Mouse (Mus musculus): Measurements from ENCODE around the gene Klc3. TPM values are rescaled to one million over a fixed set of nuclear protein-coding genes. Genes with fewer than 3 reads are reported as not detected.

The Klc3 gene
- polyA plus RNA-seq, 1 experiment from 2014 or later, result 0.58 TPM

DNA sequence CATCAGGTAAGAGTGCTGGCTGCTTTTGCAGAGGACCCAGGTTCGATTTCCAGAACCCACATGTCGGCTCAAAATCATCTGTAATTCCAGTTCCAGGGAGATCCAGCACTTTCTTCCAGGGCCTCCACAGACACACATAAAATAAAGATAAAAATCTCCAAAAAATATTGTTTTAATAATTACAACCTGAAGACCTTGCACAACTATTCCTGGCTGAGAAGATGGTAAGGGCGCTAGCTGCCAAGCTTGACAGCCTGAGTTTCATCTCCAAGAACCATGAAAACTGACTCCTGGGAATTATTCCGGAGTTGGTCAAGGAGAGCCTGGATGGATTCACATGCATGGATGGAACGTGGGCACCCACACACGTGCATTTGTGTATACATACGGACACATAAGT, 572 bp upstream of the Klc3 start, which contains the start of gene Ckm:
Gene Ckm, plus strand, starts transcription at position 301 of the 400 bp plus-strand sequence.
- peak within 1 kb of the TSS; percentile 62 for H3K4me3 ChIP-seq
- H3K27me3 ChIP-seq (replicated peaks), result peaks cover 72% of the 10 kb centered on the region
- H3K9me3 ChIP-seq (replicated peaks), result peaks cover 11% of the 10 kb centered on the region
- ATAC-seq, result no peak
- no peaks in the 10 kb centered on the region for H3K36me3 ChIP-seq
- peaks cover 27% of the 10 kb centered on the region for H3K4me1 ChIP-seq
- H3K4me2 ChIP-seq, result peak within 1 kb of the TSS; percentile 94
- H3K9ac ChIP-seq, result peak within 1 kb of the TSS; percentile 67
- H3K27ac ChIP-seq, result no peak within 1 kb of the TSS
- WGBS (ENCODE audit: insufficient replicate concordance), result 45% methylated on average over 7 of the region's 7 CpGs

DNA sequence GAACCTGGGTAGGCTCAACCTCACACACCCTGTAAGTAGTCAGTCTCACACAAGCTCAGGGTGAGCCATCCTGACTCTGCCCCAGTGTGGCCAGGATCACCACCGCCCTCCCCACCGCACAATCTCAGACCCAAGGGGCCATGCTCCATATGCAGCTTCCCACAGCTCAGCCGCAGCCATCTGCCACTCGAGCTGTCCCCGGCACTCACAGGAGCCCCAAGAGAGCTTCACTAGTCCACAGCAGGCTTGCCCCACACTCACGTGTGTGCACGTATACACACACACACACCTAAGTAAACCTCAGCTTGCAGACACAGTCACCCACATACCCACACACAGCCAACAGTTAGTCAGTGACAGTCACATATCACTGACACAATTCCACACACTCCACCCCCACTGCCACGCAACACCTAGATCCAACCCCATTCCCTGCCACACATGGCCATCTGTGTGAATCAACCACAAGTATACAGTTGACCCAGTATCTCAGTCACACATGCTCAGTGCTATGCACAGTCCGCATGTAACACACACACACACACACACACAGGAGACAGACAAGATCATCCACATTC, 1.3 kb downstream of the Klc3 start:
- Histone ChIP-seq H3K4me3 (no peak overlapping the region), H3K27me3 (replicated peaks) (peaks cover 81% of the 10 kb centered on the region)

DNA sequence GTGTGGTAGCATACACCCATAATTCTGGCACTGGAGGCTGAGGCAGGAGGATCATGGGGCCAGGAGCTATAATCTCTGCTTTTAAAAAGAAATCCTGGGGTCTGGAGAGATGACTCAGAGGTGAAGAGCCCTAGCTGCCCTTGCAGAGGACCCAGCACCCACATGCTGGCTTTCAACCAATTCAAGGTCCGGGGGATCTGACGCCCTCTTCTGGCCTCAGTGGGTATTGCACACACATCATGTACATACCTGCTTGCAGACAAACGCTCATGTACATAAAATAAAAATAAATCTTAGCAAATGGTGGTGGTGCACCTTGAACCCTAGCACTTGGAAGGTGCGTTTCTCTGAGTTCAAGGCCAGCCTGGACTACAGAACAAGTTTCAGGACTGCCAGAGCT, 3.0 kb downstream of the Klc3 start:
- H3K4me1 ChIP-seq, result peaks cover 30% of the 10 kb centered on the region
- no peak overlapping the region for H3K27ac ChIP-seq
- ATAC-seq, result no peak
- H3K9ac ChIP-seq, result no peak overlapping the region
- H3K4me2 ChIP-seq, result no peak overlapping the region
- H3K36me3 ChIP-seq, result no peaks in the 10 kb centered on the region
- peaks cover 72% of the 10 kb centered on the region for H3K27me3 ChIP-seq (replicated peaks)
- peaks cover 11% of the 10 kb centered on the region for H3K9me3 ChIP-seq (replicated peaks)
- no peak overlapping the region for H3K4me3 ChIP-seq
- WGBS (ENCODE audit: insufficient replicate concordance), result 62% methylated on average over 4 of the region's 4 CpGs

More for the DNA sequence above, 1.3 kb downstream of the Klc3 start:
- Histone ChIP-seq H3K4me1 (peaks cover 31% of the 10 kb centered on the region), H3K36me3 (no peaks in the 10 kb centered on the region), H3K27ac (no peak overlapping the region), H3K9me3 (replicated peaks) (peaks cover 11% of the 10 kb centered on the region), H3K9ac (no peak overlapping the region), H3K4me2 (no peak overlapping the region)
- 70% methylated on average over 9 of the region's 9 CpGs for WGBS (ENCODE audit: insufficient replicate concordance)
- no peak for ATAC-seq

DNA sequence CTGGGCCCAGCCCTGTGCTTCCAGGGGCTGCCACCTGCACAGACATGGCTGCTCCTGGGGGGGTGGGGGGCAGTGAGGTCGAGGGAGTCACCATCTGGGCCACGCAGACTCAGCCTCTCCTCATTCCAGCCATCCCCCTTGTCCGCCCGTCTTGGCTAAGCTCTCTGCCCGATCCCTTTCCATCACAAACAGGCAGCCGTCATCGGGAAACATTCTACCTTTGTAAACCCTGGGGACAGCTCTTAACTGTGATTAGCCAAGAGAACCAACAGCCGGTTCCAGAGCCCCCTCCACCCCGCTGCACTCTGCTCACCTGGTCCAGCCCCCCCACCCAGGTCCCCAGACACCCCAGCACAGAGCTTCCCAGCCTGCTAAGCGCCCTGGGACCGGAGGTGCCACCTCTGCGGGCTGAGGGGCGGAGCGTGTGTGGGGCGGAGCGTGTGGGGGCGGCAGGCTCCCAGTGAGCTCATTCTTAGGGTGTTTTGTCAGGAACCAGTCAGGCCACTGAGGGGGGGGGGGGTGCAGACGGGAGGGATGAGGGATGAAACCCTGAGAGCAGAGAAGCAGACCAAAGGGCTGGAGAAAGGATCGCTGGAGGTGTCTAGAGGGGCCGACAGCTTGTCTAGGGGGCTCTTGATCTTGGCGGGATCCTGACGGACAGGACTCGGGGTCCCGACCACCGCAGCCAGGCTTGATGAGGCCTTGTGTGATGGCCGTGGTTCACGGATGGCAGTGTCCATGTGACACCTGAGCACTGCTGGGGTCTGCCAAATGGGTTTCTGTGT, 4.2 kb downstream of the Klc3 start:
- no peak overlapping the region for H3K27ac ChIP-seq
- peaks cover 11% of the 10 kb centered on the region for H3K36me3 ChIP-seq
- ATAC-seq, result no peak
- H3K4me1 ChIP-seq, result peaks cover 24% of the 10 kb centered on the region
- H3K4me3 ChIP-seq, result peak overlapping the region; percentile 38
- WGBS (ENCODE audit: insufficient replicate concordance), result 7% methylated on average over 27 of the region's 27 CpGs
- H3K4me2 ChIP-seq, result peak overlapping the region; percentile 66
- H3K9me3 ChIP-seq (replicated peaks), result peaks cover 11% of the 10 kb centered on the region
- peaks cover 64% of the 10 kb centered on the region for H3K27me3 ChIP-seq (replicated peaks)
- 0 out of 2 replicates have a peak overlapping the region, but pooled peaks have one; percentile 4 for H3K9ac ChIP-seq

DNA sequence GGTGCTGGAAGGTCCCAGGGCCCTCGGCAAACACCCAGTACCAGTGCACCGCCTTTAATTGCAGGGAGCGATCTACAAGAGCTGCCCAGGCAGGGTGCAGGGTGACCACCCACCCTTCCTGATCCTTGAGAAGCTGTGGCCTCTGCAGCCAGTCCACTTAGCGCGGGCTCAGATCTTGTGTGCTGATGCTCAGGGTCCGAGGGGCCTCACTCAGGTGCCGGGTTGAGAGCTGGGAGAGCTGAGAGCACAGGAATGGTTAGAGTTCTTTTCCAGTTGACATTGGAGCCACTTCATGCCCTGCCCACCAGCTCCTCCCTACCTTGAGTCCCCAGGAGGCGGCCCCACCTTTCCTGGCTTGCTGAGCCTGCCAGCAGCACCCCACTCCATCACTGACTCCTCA, 9.4 kb downstream of the Klc3 start:
- no peaks in the 10 kb centered on the region for H3K9me3 ChIP-seq (replicated peaks)
- H3K4me3 ChIP-seq, result no peak overlapping the region
- H3K36me3 ChIP-seq, result peaks cover 62% of the 10 kb centered on the region
- ATAC-seq, result no peak
- H3K4me2 ChIP-seq, result no peak overlapping the region
- peaks cover 12% of the 10 kb centered on the region for H3K27me3 ChIP-seq (replicated peaks)
- WGBS (ENCODE audit: insufficient replicate concordance), result 86% methylated on average over 8 of the region's 8 CpGs
- H3K4me1 ChIP-seq, result peaks cover 4% of the 10 kb centered on the region
- no peak overlapping the region for H3K9ac ChIP-seq
- no peak overlapping the region for H3K27ac ChIP-seq

DNA sequence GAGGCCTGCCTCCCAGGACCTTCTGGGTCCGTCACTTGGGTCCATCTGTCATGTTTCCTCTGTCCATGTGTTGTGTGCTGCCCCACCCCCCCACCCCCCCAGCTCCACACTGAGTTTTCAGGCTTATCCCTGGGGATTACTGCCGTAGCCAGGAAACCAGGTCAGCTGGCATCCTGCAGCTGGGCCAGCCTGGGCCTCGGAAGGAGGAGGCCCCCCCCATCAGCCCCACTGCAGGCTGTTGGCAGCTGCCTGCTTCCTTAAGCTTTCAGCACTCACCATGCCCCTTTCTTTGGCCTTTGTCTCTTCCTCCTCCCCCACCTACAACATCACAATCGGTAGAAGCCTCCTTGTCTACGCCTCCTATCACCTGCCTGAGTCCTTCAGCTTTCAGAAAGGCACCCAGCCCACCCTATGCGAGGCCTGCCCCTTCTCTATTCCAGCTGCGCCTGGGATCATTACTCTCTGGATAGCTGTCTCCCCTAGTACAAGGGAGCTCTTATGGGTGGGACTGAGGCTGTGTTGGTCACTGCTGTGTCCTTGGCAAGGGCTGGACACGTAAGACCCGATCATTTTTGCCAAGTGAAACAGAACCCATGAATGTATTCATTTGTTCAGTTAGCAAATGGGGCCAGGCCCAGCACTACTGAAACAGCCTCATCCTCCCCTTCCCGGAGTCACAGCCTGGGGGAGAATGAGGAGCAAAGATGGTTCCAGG, 15.0 kb downstream of the Klc3 start:
- Histone ChIP-seq H3K4me2 (no peak overlapping the region), H3K36me3 (peaks cover 99% of the 10 kb centered on the region), H3K4me1 (peaks cover 11% of the 10 kb centered on the region), H3K27me3 (replicated peaks) (no peaks in the 10 kb centered on the region), H3K9ac (no peak overlapping the region), H3K4me3 (no peak overlapping the region), H3K27ac (no peak overlapping the region), H3K9me3 (replicated peaks) (no peaks in the 10 kb centered on the region)
- ATAC-seq, result no peak
- 80% methylated on average over 10 of the region's 10 CpGs for WGBS (ENCODE audit: insufficient replicate concordance)

DNA sequence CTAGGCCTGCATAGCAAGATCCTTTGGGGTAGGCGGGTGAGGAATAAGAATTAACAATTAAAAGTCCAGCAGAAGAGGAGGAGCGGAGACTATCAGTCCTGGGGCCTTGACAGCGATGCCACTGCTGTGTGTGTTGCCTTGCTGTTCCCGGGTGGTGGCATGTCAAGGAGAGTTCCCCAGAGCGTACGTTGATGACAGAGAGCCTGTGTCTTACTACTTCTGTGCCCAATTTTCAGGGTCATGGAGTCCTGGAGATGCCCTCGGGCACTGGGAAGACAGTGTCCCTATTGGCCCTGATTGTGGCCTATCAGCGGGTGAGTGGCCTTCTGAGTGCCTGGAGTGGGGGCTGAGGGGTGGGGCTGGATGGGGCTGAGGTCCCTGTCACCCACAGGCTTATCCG, 20.2 kb downstream of the Klc3 start:
- H3K4me3 ChIP-seq, result no peak overlapping the region
- H3K36me3 ChIP-seq, result peaks cover 52% of the 10 kb centered on the region
- WGBS (ENCODE audit: insufficient replicate concordance), result 87% methylated on average over 9 of the region's 9 CpGs
- ATAC-seq, result no peak
- no peak overlapping the region for H3K27ac ChIP-seq
- no peak overlapping the region for H3K9ac ChIP-seq
- H3K4me2 ChIP-seq, result 0 out of 2 replicates have a peak overlapping the region, but pooled peaks have one; percentile 93
- no peaks in the 10 kb centered on the region for H3K9me3 ChIP-seq (replicated peaks)
- peaks cover 31% of the 10 kb centered on the region for H3K4me1 ChIP-seq
- no peaks in the 10 kb centered on the region for H3K27me3 ChIP-seq (replicated peaks)

DNA sequence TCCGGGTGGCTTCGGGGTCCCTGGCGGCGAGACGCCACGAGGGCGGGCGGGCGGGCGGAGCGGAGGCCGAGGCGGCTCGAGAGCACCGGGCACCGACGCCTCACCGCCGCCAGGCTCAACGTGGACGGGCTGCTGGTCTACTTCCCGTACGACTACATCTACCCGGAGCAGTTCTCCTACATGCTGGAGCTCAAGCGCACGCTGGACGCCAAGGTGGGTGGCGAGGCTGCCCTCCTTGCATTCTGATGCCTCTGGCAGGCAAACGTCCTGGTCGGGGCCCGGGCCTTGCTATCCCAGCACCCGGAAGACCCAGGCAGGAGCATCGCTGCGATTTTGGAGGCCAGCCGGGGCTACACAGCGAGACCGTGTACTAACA, 21.8 kb downstream of the Klc3 start:
- Histone ChIP-seq H3K36me3 (peaks cover 36% of the 10 kb centered on the region), H3K4me1 (peaks cover 27% of the 10 kb centered on the region), H3K9me3 (replicated peaks) (no peaks in the 10 kb centered on the region), H3K9ac (peak overlapping the region; percentile 82), H3K27ac (peak overlapping the region; percentile 57), H3K4me3 (peak overlapping the region; percentile 82), H3K4me2 (peak overlapping the region; percentile 93), H3K27me3 (replicated peaks) (no peaks in the 10 kb centered on the region)
- under 1% methylated on average over 26 of the region's 37 CpGs for WGBS (ENCODE audit: insufficient replicate concordance)
- peak; percentile 69 for ATAC-seq

DNA sequence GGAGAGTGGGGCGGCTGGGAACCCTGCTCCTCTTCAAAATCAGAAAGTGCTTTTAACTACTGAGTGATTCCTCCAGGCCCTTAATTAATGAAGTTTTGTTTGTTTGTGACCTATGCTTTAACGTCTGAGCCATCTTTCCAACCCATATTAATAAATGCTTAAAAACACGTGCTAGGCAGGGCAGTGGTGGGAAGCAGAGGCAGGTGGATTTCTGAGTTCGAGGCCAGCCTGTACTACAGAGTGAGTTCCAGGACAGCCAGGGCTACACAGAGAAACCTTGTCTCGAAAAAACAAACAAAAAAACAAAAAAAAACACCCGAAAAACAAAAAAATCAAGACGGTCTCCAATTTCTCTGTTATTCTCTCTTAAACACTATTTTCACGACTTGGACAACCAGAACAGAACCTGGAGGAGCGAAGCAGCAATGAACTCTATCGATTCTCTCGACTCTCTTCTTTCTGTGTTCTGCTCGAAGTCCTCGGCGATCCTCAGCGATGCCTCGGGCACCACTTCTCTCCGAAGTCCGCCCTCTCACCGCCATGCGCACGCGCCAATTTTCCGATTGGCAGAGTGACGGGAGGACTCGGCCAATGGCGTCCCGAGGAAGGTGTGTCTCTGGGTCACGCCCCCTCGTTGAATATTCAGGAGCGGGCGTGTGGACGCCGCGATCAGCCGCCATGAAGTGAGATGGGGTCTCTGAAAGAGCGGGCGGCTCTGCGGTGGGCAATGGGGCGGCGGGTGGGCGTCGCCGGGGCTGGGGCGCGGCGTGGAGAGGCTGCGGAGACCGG, 22.3 kb downstream of the Klc3 start, which contains the start of gene Ercc2:
Gene Ercc2, plus strand, starts transcription at position 634 of the 789 bp plus-strand sequence.
- peaks cover 22% of the 10 kb centered on the region for H3K4me1 ChIP-seq
- no peaks in the 10 kb centered on the region for H3K9me3 ChIP-seq (replicated peaks)
- H3K9ac ChIP-seq, result peak within 1 kb of the TSS; percentile 82
- peak within 1 kb of the TSS; percentile 93 for H3K4me2 ChIP-seq
- H3K27me3 ChIP-seq (replicated peaks), result no peaks in the 10 kb centered on the region
- WGBS (ENCODE audit: insufficient replicate concordance), result 6% methylated on average over 45 of the region's 48 CpGs
- peak within 1 kb of the TSS; percentile 82 for H3K4me3 ChIP-seq
- peak within 1 kb of the TSS; percentile 57 for H3K27ac ChIP-seq
- H3K36me3 ChIP-seq, result peaks cover 30% of the 10 kb centered on the region
- peak; percentile 96 for ATAC-seq

DNA sequence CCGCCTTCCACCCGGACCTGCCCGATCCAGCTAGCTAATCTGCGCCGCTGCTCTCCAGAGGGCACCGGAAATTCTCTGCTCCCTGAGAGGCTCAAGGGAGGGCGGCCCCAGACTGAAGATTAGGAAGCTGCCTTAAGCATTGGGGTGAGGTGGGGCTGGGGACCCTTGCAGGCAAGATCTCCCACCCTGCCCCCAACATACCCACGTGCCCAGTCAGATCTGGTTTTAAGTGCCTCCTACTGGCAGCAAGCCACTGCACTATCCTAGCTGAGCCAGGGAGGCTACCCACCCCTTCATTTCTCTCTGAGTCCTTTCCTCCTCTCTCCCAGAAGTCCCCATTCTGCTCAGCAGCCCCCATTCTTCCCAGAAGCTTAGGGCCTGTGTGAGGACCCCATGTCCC, 25.9 kb downstream of the Klc3 start:
- ATAC-seq, result no peak
- WGBS (ENCODE audit: insufficient replicate concordance), result 39% methylated on average over 8 of the region's 8 CpGs

DNA sequence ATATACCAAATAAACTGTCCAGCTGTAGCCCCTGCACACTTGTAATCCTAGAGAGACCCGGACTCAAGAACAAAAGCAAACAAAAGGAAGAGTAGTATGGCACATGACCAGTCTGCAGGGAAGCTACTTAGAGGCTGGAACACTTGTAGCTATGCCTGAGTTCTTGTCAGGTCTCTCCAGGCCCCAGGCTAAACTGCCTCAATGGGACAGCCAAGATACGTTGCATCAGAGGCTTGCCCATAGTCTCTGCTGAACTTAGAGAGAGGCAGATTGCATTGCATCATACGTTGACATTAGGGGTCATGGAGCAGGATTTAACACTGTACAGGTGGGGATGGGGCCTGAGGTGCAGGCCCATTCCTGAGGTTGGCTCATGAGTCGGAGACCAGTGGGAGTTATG, 27.9 kb downstream of the Klc3 start:
- H3K27me3 ChIP-seq (replicated peaks), result peaks cover 10% of the 10 kb centered on the region
- H3K27ac ChIP-seq, result no peak overlapping the region
- no peak overlapping the region for H3K4me3 ChIP-seq
- no peaks in the 10 kb centered on the region; the same call in 1 of the 2 replicates for H3K4me1 ChIP-seq
- H3K9ac ChIP-seq, result no peak overlapping the region
- H3K4me2 ChIP-seq, result no peak overlapping the region
- H3K36me3 ChIP-seq, result no peaks in the 10 kb centered on the region
- H3K9me3 ChIP-seq (replicated peaks), result no peaks in the 10 kb centered on the region
- WGBS (ENCODE audit: insufficient replicate concordance), result 67% methylated on average over 4 of the region's 4 CpGs
- peak; percentile 48 for ATAC-seq

More for the DNA sequence above, 25.9 kb downstream of the Klc3 start:
- Histone ChIP-seq H3K27me3 (replicated peaks) (0 out of 2 replicates have a peak, but pooled peaks cover 2% of the 10 kb centered on the region), H3K4me3 (no peak overlapping the region), H3K4me1 (peaks cover 12% of the 10 kb centered on the region), H3K4me2 (no peak overlapping the region), H3K27ac (no peak overlapping the region), H3K9ac (no peak overlapping the region), H3K36me3 (no peaks in the 10 kb centered on the region), H3K9me3 (replicated peaks) (no peaks in the 10 kb centered on the region)
